Comparison of ENCODE assay signal across 14 mouse cellular contexts in genomic region chr2:129435154-129435553, GRCm38 (mm10).
DNase-seq lines count a peak whose midpoint lies in the region; ATAC-seq and TF ChIP-seq lines count a peak whose summit lies in the region.
"Had no signal": no experiment of that assay in that cellular context is flagged by ENCODE, and none has a peak within 500 bp of the region (broad histone marks: within the 10 kb centered on the region; RNA-seq: fewer than 3 reads in every experiment).

No protein-coding gene starts in this region.

- H3K4me2 ChIP-seq in lung, embryonic 14.5 days: no peak overlapping the region
- H3K4me2 ChIP-seq: midbrain, embryonic 12.5 days; neural tube, embryonic 15.5 days; stomach, embryonic 15.5 days had no signal

- peak; percentile 46 for TF ChIP-seq CTCF in gastrocnemius, adult 2 months (IDR thresholded peaks at IDR 0.05)
- TF ChIP-seq CTCF in lung, embryonic 14.5 days (IDR thresholded peaks at IDR 0.05; ENCODE audit: low read depth): peak; percentile 27; the same call in 1 of the 2 replicates
- peak; percentile 44 for TF ChIP-seq CTCF in Patski (IDR thresholded peaks at IDR 0.05)

- POLR2A ChIA-PET in Patski (lab: Charles Lee): no interaction called here

- no peak overlapping the region for H3K9ac ChIP-seq in lung, embryonic 14.5 days
- H3K9ac ChIP-seq: liver, embryonic 14.5 days; midbrain, embryonic 12.5 days; neural tube, embryonic 15.5 days; stomach, embryonic 15.5 days had no signal

- in situ Hi-C loops in Patski (cut with MboI; ENCODE audit: low pct_unique_long_range_greater_than_20kb): no loop called here

- CTCF ChIA-PET in Patski (lab: Charles Lee): interaction anchor here (1.0 to 1.4 kb wide), 2 partner anchors 74 to 260 kb away, joined by 3 to 4 read pairs; no protein-coding TSS in a partner anchor

- intact Hi-C loops in gastrocnemius, adult 2 months (cut with DNase I): no loop called here

- no peaks in the 10 kb centered on the region for H3K4me1 ChIP-seq in lung, embryonic 14.5 days (ENCODE audit: insufficient read depth)
- H3K4me1 ChIP-seq: forebrain, embryonic 10.5 days; midbrain, embryonic 12.5 days; neural tube, embryonic 15.5 days; stomach, embryonic 15.5 days had no signal

- no peak overlapping the region for H3K4me3 ChIP-seq in gastrocnemius, adult 2 months
- H3K4me3 ChIP-seq in lung, embryonic 14.5 days (ENCODE audit: low read depth, low read length): no peak overlapping the region
- H3K4me3 ChIP-seq: forebrain, embryonic 10.5 days; midbrain, embryonic 12.5 days; neural tube, embryonic 15.5 days; stomach, embryonic 15.5 days had no signal

- DNase-seq in gastrocnemius, adult 2 months: no peak
- DNase-seq in gastrocnemius, postnatal 4 days (ENCODE audit: low spot score in 2 of 2): no peak
- DNase-seq in lung, embryonic 14.5 days: peak; percentile 48
- DNase-seq in lung, postnatal 25 days (ENCODE audit: low spot score): no peak
- no peak for DNase-seq in Patski (ENCODE audit: low read depth, low spot score)
- peak; percentile 47 for DNase-seq in retina, embryonic 14.5 days (ENCODE audit: low spot score)
- no peak for DNase-seq in thymus, adult 18-20 months
- DNase-seq: gastrocnemius, postnatal 10 days had no signal

- H3K27me3 ChIP-seq in lung, embryonic 14.5 days (ENCODE audit: insufficient read depth, low read length): no peaks in the 10 kb centered on the region
- H3K27me3 ChIP-seq in Patski: peaks cover 12% of the 10 kb centered on the region
- H3K27me3 ChIP-seq: midbrain, embryonic 12.5 days; neural tube, embryonic 15.5 days; stomach, embryonic 15.5 days had no signal

- WGBS in lung, embryonic 14.5 days: 47% methylated on average over 1 of the region's 1 CpGs

- no peaks in the 10 kb centered on the region for H3K9me3 ChIP-seq in lung, embryonic 14.5 days (ENCODE audit: low read depth, low read length)
- H3K9me3 ChIP-seq: forebrain, embryonic 10.5 days; midbrain, embryonic 12.5 days; neural tube, embryonic 15.5 days; stomach, embryonic 15.5 days had no signal

- no peaks in the 10 kb centered on the region for H3K36me3 ChIP-seq in lung, embryonic 14.5 days (ENCODE audit: insufficient read depth)
- H3K36me3 ChIP-seq: forebrain, embryonic 10.5 days; midbrain, embryonic 12.5 days; neural tube, embryonic 15.5 days; stomach, embryonic 15.5 days had no signal

- ATAC-seq in lung, embryonic 14.5 days (ENCODE audit: insufficient read depth): no peak
- no peak for ATAC-seq in Patski
- ATAC-seq in monocyte, adult 5-6 weeks (replicated peaks; ENCODE audit: insufficient number of reproducible peaks, low FRiP score, low TSS enrichment, poor library complexity, severe bottlenecking): no peak

- H3K27ac ChIP-seq in gastrocnemius, adult 2 months: no peak overlapping the region
- H3K27ac ChIP-seq in lung, embryonic 14.5 days (ENCODE audit: low read depth): no peak overlapping the region
- H3K27ac ChIP-seq: forebrain, embryonic 10.5 days; liver, embryonic 14.5 days; midbrain, embryonic 12.5 days; neural tube, embryonic 15.5 days; stomach, embryonic 15.5 days had no signal

Comparison
In these comparisons a context has a peak if more than half of its experiments do, and no peak if none do; other contexts are left out.
1. DNase-seq: peak in lung, embryonic 14.5 days (single experiment) and retina, embryonic 14.5 days (single experiment); none in gastrocnemius, adult 2 months (single experiment), gastrocnemius, postnatal 4 days (0 of 2), lung, postnatal 25 days (single experiment), Patski (single experiment) and thymus, adult 18-20 months (0 of 2).
2. Peak in every context shown above with its lines, with median percentiles within 50 percentile points of each other: CTCF ChIP-seq.